Mouse (Mus musculus) neural tube, embryonic 15.5 days (tissue): ENCODE data around the gene Lrrk1. TPM values are rescaled to one million over a fixed set of nuclear protein-coding genes. Genes with fewer than 3 reads are reported as not detected.
A peak's percentile ranks its signal among the peaks of the same experiment; 100 is the strongest.

Source experiments
- ATAC-seq: fragments of 200-750 bp; cut with Nextera tagmentation; 2 replicates; pipeline ENCODE4 v1.8.0; 2017; ENCODE audit warnings: mild to moderate bottlenecking, moderate TSS enrichment, moderate library complexity; ENCODE audit not compliant: low FRiP score
- H3K27ac ChIP-seq: fragments of 300-500 bp; sonication (generic); replicated peaks from 2 replicates; pipeline ENCODE4 v1.5.1; 2015; ENCODE audit warnings: mild to moderate bottlenecking, inconsistent platforms
- H3K27me3 ChIP-seq: fragments of 300-500 bp; sonication (generic); replicated peaks from 2 replicates; pipeline ENCODE4 v1.6.1; 2015; ENCODE audit warnings: inconsistent platforms
- H3K36me3 ChIP-seq: fragments of 300-500 bp; sonication (generic); 2 replicates; pipeline ENCODE4 v1.6.1; 2015; ENCODE audit warnings: inconsistent platforms
- H3K4me1 ChIP-seq: fragments of 300-500 bp; sonication (generic); 2 replicates; pipeline ENCODE4 v1.6.1; 2015; ENCODE audit warnings: inconsistent platforms
- H3K4me2 ChIP-seq: fragments of 300-500 bp; sonication (generic); 2 replicates; pipeline ENCODE4 v1.6.1; 2015; ENCODE audit warnings: inconsistent platforms, mild to moderate bottlenecking, moderate library complexity
- H3K4me3 ChIP-seq: fragments of 300-500 bp; sonication (generic); replicated peaks from 2 replicates; pipeline ENCODE4 v1.5.1; 2015; ENCODE audit warnings: mild to moderate bottlenecking, inconsistent platforms
- H3K9ac ChIP-seq: fragments of 300-500 bp; sonication (generic); replicated peaks from 2 replicates; pipeline ENCODE4 v1.6.1; 2015; ENCODE audit warnings: mild to moderate bottlenecking, inconsistent platforms
- H3K9me3 ChIP-seq: fragments of 300-500 bp; sonication (generic); replicated peaks from 2 replicates; pipeline ENCODE4 v1.6.1; 2016; ENCODE audit warnings: inconsistent platforms
- WGBS: fragments of 180-500 bp; shearing (Covaris S2); methylation state at CpG from one replicate; pipeline ENCODE4 v1.1.7; 2015; ENCODE audit warnings: mixed read lengths; 5-methylcytosine and 5-hydroxymethylcytosine counted together
- polyA plus RNA-seq: library from polyadenylated mRNA; unstranded; fragments of >200 nt; fragmentation: Nextera tagmentation; extraction: Ambion mirVana; gene quantifications from 2 replicates; pipeline ENCODE4 v1.2.1, GENCODE M21; 2015

The Lrrk1 gene
- polyA plus RNA-seq, 1 experiment from 2014 or later: 5.1 TPM

DNA sequence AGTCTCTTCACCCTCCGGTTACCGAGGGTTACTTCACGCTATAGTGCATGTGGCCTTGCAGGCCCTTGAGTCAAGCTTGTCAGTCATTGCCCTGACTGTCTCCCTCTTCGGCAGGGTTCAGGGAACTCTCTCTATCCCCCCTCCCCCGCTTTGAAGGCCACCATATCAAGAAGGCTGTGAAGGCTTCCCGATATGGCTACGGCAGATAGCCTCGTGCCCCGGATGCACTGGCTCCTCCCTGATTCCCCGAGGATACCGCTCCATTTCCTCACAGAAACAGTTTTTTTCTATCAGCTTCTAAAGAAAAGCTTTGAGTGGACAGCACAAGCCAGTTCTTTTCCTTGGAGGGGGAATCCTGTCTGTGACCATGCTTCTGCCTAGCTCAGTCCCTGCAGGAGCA is 17.4 kb upstream of the Lrrk1 start:
- Histone ChIP-seq H3K4me2 (no peak overlapping the region), H3K9me3 (no peaks in the 10 kb centered on the region), H3K9ac (no peak overlapping the region), H3K4me1 (peaks cover 4% of the 10 kb centered on the region), H3K27ac (no peak overlapping the region), H3K36me3 (no peaks in the 10 kb centered on the region), H3K27me3 (no peaks in the 10 kb centered on the region), H3K4me3 (no peak overlapping the region)
- ATAC-seq: no peak
- 72% methylated on average over 11 of the region's 11 CpGs for WGBS

DNA sequence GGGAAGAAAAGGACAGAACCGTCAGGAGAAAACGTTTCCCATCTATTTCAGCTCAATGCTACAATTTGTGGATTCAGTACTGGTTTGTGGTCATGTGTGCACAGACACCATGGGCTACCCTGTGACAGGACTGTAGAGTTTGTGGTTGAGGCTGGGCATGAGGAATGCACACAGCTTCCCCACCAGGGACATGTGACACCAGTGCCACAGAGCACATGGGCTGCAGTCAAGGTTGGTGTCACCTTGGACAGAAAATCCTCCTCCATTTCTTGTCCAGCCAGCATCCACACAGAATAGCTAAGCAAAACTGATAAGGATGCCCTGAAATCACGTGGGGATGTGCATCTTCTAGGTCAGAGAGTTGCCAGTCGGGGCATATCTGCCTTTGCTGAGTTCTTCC is 16.7 kb upstream of the Lrrk1 start:
- ATAC-seq: no peak
- 78% methylated on average over 4 of the region's 4 CpGs for WGBS
- no peak overlapping the region for H3K9ac ChIP-seq

DNA sequence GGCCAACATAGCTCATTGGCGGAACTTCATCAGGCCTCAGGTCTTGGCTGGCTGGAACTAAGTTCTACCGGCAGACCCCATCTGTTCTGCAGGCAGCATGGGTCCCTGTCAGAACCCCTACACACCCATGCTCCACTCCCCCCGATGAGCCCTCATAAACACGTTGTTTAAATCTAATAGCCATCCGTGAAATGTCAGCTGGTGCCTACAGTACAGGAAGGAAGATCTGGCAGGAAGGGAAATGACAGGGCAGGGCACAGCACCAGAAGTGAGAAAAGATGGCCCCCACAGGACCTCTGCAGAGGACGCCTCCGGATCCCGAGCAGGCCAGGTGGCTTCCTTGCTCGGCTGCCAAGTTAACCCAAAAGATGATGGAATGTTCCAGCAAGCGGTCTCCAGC is 16.0 kb upstream of the Lrrk1 start:
- 40% methylated on average over 10 of the region's 10 CpGs for WGBS
- H3K27me3 ChIP-seq: no peaks in the 10 kb centered on the region
- H3K36me3 ChIP-seq: no peaks in the 10 kb centered on the region
- H3K4me3 ChIP-seq: no peak overlapping the region
- no peaks in the 10 kb centered on the region for H3K9me3 ChIP-seq
- no peak overlapping the region for H3K9ac ChIP-seq
- H3K27ac ChIP-seq: no peak overlapping the region
- no peak overlapping the region for H3K4me2 ChIP-seq
- peaks cover 4% of the 10 kb centered on the region for H3K4me1 ChIP-seq
- no peak for ATAC-seq

More for the DNA sequence above, 16.7 kb upstream of the Lrrk1 start:
- Histone ChIP-seq H3K4me2 (no peak overlapping the region), H3K9me3 (no peaks in the 10 kb centered on the region), H3K27ac (no peak overlapping the region), H3K4me1 (peaks cover 4% of the 10 kb centered on the region), H3K4me3 (no peak overlapping the region), H3K36me3 (no peaks in the 10 kb centered on the region), H3K27me3 (no peaks in the 10 kb centered on the region)

DNA sequence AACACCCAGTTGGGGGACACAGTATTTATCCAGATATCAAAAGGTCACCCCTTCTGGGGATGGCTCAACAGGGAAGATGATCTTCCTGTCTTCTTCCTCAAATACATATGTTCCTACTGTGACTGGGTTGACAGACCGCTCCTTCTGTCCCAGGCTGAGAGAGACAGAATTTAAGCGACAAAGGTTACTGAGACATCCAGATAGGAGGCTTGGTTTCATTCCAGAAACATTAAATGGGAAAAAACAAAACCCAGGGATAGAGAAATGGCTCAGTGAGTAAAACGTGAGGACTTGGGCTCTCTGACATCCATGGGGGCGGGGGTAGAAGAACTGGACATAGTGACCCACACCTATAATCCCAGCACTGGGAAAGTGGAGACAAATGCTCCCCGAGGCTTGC is 14.7 kb upstream of the Lrrk1 start:
- H3K27me3 ChIP-seq: no peaks in the 10 kb centered on the region
- H3K4me2 ChIP-seq: no peak overlapping the region
- H3K9me3 ChIP-seq: no peaks in the 10 kb centered on the region
- H3K9ac ChIP-seq: no peak overlapping the region
- H3K27ac ChIP-seq: no peak overlapping the region
- 91% methylated on average over 5 of the region's 5 CpGs for WGBS
- ATAC-seq: no peak
- H3K4me1 ChIP-seq: peaks cover 4% of the 10 kb centered on the region
- H3K4me3 ChIP-seq: no peak overlapping the region
- H3K36me3 ChIP-seq: no peaks in the 10 kb centered on the region

- 40% methylated on average over 8 of the region's 8 CpGs for WGBS
- Histone ChIP-seq H3K27me3 (no peaks in the 10 kb centered on the region), H3K36me3 (no peaks in the 10 kb centered on the region), H3K27ac (no peak overlapping the region), H3K4me2 (no peak overlapping the region), H3K4me1 (peaks cover 4% of the 10 kb centered on the region), H3K9ac (no peak overlapping the region), H3K9me3 (no peaks in the 10 kb centered on the region), H3K4me3 (no peak overlapping the region)
- ATAC-seq: no peak
These were observed 13.5 kb upstream of the Lrrk1 start for GRCm38 (mm10) chr7:66401605-66402004.

DNA sequence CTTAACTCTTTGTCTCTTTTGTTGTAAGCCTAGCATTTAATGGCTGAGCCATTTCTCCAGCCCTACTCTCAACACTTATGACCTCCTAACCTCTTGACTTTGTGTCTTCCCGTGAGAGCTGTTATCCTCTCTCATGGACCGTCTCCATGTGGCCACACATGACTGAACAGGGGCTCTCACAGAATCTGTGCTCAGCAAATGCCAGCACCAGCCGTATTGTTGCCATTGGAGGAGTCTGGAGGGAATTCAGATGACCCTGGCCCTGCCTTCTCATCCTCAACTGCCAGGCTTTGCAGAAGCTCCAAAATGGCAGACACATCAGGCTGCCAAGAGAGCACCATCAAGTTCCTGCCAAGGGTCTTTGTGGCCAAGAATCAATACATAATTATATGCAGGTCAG is 9.1 kb upstream of the Lrrk1 start:
- WGBS: 30% methylated on average over 3 of the region's 3 CpGs
- no peaks in the 10 kb centered on the region for H3K4me1 ChIP-seq
- no peak overlapping the region for H3K27ac ChIP-seq
- no peak overlapping the region for H3K4me3 ChIP-seq
- no peak overlapping the region for H3K9ac ChIP-seq
- H3K27me3 ChIP-seq: no peaks in the 10 kb centered on the region
- no peaks in the 10 kb centered on the region for H3K36me3 ChIP-seq
- no peak overlapping the region for H3K4me2 ChIP-seq
- no peaks in the 10 kb centered on the region for H3K9me3 ChIP-seq
- no peak for ATAC-seq

- peak overlapping the region; percentile 61; the same call in 1 of the 2 replicates for H3K9ac ChIP-seq
- ATAC-seq: peak; percentile 81; the same call in 1 of the 2 replicates
These were observed 727 bp upstream of the Lrrk1 start for GRCm38 (mm10) chr7:66388621-66389532.

DNA sequence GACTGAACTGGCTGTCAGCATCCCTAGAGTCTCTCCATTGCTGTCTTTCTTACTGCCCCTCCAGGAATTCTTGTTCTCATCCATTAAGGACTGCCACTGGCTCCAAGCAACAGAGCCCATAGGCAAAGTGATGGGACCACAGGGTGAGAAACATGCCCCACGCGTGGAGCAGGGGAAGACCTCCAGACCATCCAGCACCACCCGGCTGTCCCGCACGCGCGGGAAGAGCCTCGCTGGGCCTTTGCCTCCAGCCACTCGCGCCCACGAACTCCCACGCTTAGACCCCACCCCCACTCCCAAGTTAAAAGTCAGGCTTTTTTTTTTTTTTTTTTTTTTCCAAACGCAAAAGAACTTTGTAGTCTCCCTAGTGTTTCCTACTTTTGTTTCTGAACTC is 734 bp downstream of the Lrrk1 start:
- no peak overlapping the region for H3K27ac ChIP-seq
- H3K4me1 ChIP-seq: peaks cover 21% of the 10 kb centered on the region
- H3K36me3 ChIP-seq: no peaks in the 10 kb centered on the region
- H3K4me2 ChIP-seq: peak overlapping the region; percentile 99
- H3K27me3 ChIP-seq: 0 out of 2 replicates have a peak, but pooled peaks cover 7% of the 10 kb centered on the region
- no peak for ATAC-seq
- peak overlapping the region; percentile 55 for H3K4me3 ChIP-seq
- H3K9me3 ChIP-seq: no peaks in the 10 kb centered on the region
- H3K9ac ChIP-seq: peak overlapping the region; percentile 61
- 1% methylated on average over 13 of the region's 13 CpGs for WGBS

More at GRCm38 (mm10) chr7:66388621-66389532, 727 bp upstream of the Lrrk1 start:
- H3K27me3 ChIP-seq: 0 out of 2 replicates have a peak, but pooled peaks cover 7% of the 10 kb centered on the region
- H3K36me3 ChIP-seq: no peaks in the 10 kb centered on the region
- H3K4me3 ChIP-seq: peak overlapping the region; percentile 55
- H3K4me2 ChIP-seq: peak overlapping the region; percentile 99
- H3K27ac ChIP-seq: no peak overlapping the region
- peaks cover 21% of the 10 kb centered on the region for H3K4me1 ChIP-seq
- 16% methylated on average over 28 of the region's 28 CpGs for WGBS
- H3K9me3 ChIP-seq: no peaks in the 10 kb centered on the region

DNA sequence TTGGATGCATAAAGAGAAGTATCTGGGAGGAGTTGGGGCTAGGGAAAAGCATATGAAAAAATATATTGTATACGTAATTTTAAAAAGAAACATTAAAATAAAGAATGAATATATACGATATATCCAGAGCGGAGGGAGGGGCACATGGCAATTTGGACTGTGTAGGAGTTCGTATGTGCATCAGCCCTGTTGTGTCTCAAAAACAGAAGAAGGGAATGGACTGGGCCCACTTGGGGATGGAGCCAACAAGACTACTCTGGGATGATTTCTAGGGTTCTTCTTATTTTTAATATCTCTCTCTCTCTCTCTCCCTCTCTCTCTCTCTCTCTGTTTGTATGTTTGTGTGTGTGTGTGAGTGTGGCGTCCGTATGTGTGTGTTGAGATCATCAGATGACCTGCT is 1.7 kb downstream of the Lrrk1 start:
- H3K4me1 ChIP-seq: peaks cover 21% of the 10 kb centered on the region
- no peaks in the 10 kb centered on the region for H3K36me3 ChIP-seq
- H3K9ac ChIP-seq: no peak overlapping the region
- H3K27me3 ChIP-seq: 0 out of 2 replicates have a peak, but pooled peaks cover 7% of the 10 kb centered on the region
- no peak overlapping the region for H3K4me3 ChIP-seq
- no peaks in the 10 kb centered on the region for H3K9me3 ChIP-seq
- no peak overlapping the region for H3K27ac ChIP-seq
- ATAC-seq: no peak
- H3K4me2 ChIP-seq: no peak overlapping the region
- 97% methylated on average over 6 of the region's 6 CpGs for WGBS

GRCm38 (mm10) chr7:66385826-66386225 is 2.3 kb downstream of the Lrrk1 start:
- Histone ChIP-seq H3K27me3 (0 out of 2 replicates have a peak, but pooled peaks cover 3% of the 10 kb centered on the region), H3K4me3 (no peak overlapping the region), H3K9ac (no peak overlapping the region), H3K4me1 (peaks cover 21% of the 10 kb centered on the region), H3K4me2 (no peak overlapping the region), H3K27ac (no peak overlapping the region), H3K36me3 (no peaks in the 10 kb centered on the region), H3K9me3 (no peaks in the 10 kb centered on the region)
- no peak for ATAC-seq
- WGBS: 96% methylated on average over 12 of the region's 12 CpGs

GRCm38 (mm10) chr7:66384891-66385290 is 3.3 kb downstream of the Lrrk1 start:
- H3K27me3 ChIP-seq: 0 out of 2 replicates have a peak, but pooled peaks cover 3% of the 10 kb centered on the region
- ATAC-seq: no peak
- H3K4me2 ChIP-seq: no peak overlapping the region
- H3K27ac ChIP-seq: no peak overlapping the region
- no peaks in the 10 kb centered on the region for H3K9me3 ChIP-seq
- H3K9ac ChIP-seq: no peak overlapping the region
- no peaks in the 10 kb centered on the region for H3K36me3 ChIP-seq
- H3K4me1 ChIP-seq: peaks cover 21% of the 10 kb centered on the region
- WGBS: 91% methylated on average over 8 of the region's 8 CpGs
- no peak overlapping the region for H3K4me3 ChIP-seq

DNA sequence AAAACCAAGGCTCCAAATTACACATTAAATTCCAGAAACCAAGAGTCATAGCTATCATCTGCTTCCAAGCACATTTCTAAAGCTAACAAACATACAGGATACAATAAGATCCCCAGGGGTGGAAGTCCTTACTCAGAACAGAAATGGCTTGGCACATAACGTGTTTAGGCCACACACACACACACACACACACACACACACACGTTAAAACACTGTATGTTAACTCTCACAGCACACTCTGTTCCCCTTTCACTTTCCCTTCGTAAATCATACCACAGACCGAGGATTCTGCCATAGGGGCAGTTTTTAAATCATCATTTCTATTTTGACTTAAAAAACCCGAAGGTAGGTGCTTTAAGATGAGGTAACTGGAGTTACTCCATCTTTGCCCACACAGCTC is 3.9 kb downstream of the Lrrk1 start:
- no peaks in the 10 kb centered on the region for H3K9me3 ChIP-seq
- H3K4me2 ChIP-seq: no peak overlapping the region
- ATAC-seq: no peak
- no peak overlapping the region for H3K4me3 ChIP-seq
- no peaks in the 10 kb centered on the region for H3K36me3 ChIP-seq
- 73% methylated on average over 5 of the region's 5 CpGs for WGBS
- 0 out of 2 replicates have a peak, but pooled peaks cover 3% of the 10 kb centered on the region for H3K27me3 ChIP-seq
- H3K9ac ChIP-seq: no peak overlapping the region
- H3K4me1 ChIP-seq: peaks cover 21% of the 10 kb centered on the region
- H3K27ac ChIP-seq: no peak overlapping the region
